Mouse (Mus musculus) v-Abl transformed pro-B cells (cell line): ENCODE measurements around the gene Fbxo36.

Experiments
- in situ Hi-C, 2 experiments: fragments of 400-800 bp; cut with MboI; formaldehyde crosslinking; loops; one replicate each; pipeline ENCODE4 v1.15.1; 2025; ENCODE audit not compliant: unreplicated experiment in 2 of 2

Fbxo36 gene

GRCm38 (mm10) chr1:84885921-84886320 lies 46.3 kb downstream of the Fbxo36 start:
- in situ Hi-C loops = loop anchor here in 1 of 2 experiments (25.0 kb wide), 1 partner anchor 1149 kb away; no protein-coding TSS in a partner anchor

GRCm38 (mm10) chr1:84889330-84890004 lies 49.8 kb downstream of the Fbxo36 start:
- in situ Hi-C loops = loop anchor here in 1 of 2 experiments (25.0 kb wide), 1 partner anchor 1152 kb away; no protein-coding TSS in a partner anchor

- in situ Hi-C loops = loop anchor here in 1 of 2 experiments (25.0 kb wide), 1 partner anchor 1153 kb away; no protein-coding TSS in a partner anchor
Measured at GRCm38 (mm10) chr1:84890005-84890393, 50.4 kb downstream of the Fbxo36 start.

- in situ Hi-C loops = loop anchor here in 1 of 2 experiments (25.0 kb wide), 1 partner anchor 1153 kb away; no protein-coding TSS in a partner anchor
Measured at GRCm38 (mm10) chr1:84890503-84890902, 50.9 kb downstream of the Fbxo36 start.

GRCm38 (mm10) chr1:84891746-84892145 lies 52.1 kb downstream of the Fbxo36 start:
- in situ Hi-C loops = loop anchor here in 1 of 2 experiments (25.0 kb wide), 1 partner anchor 1154 kb away; no protein-coding TSS in a partner anchor

GRCm38 (mm10) chr1:84897364-84897763 lies 57.7 kb downstream of the Fbxo36 start:
- in situ Hi-C loops = loop anchor here in 1 of 2 experiments (25.0 kb wide), 1 partner anchor 1160 kb away; no protein-coding TSS in a partner anchor

- in situ Hi-C loops = loop anchor here in 1 of 2 experiments (25.0 kb wide), 1 partner anchor 1162 kb away; no protein-coding TSS in a partner anchor
Measured at GRCm38 (mm10) chr1:84899156-84899555, 59.5 kb downstream of the Fbxo36 start.

GRCm38 (mm10) chr1:84904467-84904866 lies 64.8 kb downstream of the Fbxo36 start:
- in situ Hi-C loops = no loop called here

GRCm38 (mm10) chr1:84910177-84910804 lies 70.7 kb downstream of the Fbxo36 start:
- in situ Hi-C loops = no loop called here

- in situ Hi-C loops = no loop called here
Measured at GRCm38 (mm10) chr1:84912571-84912970, 72.9 kb downstream of the Fbxo36 start.

GRCm38 (mm10) chr1:84915010-84915409 lies 75.4 kb downstream of the Fbxo36 start:
- in situ Hi-C loops = no loop called here

- in situ Hi-C loops = no loop called here
Measured at GRCm38 (mm10) chr1:84918865-84919264, 79.2 kb downstream of the Fbxo36 start.

GRCm38 (mm10) chr1:84923432-84923831 lies 83.8 kb downstream of the Fbxo36 start:
- in situ Hi-C loops = no loop called here

- in situ Hi-C loops = no loop called here
Measured at GRCm38 (mm10) chr1:84924134-84924533, 84.5 kb downstream of the Fbxo36 start.

GRCm38 (mm10) chr1:84925599-84925998 lies 86.0 kb downstream of the Fbxo36 start:
- in situ Hi-C loops = no loop called here

- in situ Hi-C loops = no loop called here
Measured at GRCm38 (mm10) chr1:84933472-84934150, 94.0 kb downstream of the Fbxo36 start.

GRCm38 (mm10) chr1:84934151-84934502 lies 94.5 kb downstream of the Fbxo36 start:
- in situ Hi-C loops = no loop called here

GRCm38 (mm10) chr1:84934503-84935333 lies 95.1 kb downstream of the Fbxo36 start, which contains the start of gene Slc16a14:
Gene Slc16a14, minus strand, starts transcription at chr1:84935134.
- in situ Hi-C loops = no loop called here

- in situ Hi-C loops = no loop called here
Measured at GRCm38 (mm10) chr1:84935668-84936067, 96.0 kb downstream of the Fbxo36 start.
